Mouse (Mus musculus) kidney, adult 2 months (tissue): Measurements from ENCODE around the gene Cxcr5. TPM values are rescaled to one million over a fixed set of nuclear protein-coding genes. Genes with fewer than 3 reads are reported as not detected.

ENCODE experiments used
- DNase-seq: peaks from one replicate; pipeline ENCODE4 v3.0.0; 2021
- H3K27ac ChIP-seq: fragments of 200-500 bp; 2 replicates; pipeline ENCODE4 v1.5.1; 2012; ENCODE audit warnings: low read depth, low read length, control low read depth, inconsistent platforms; ENCODE audit not compliant: insufficient read depth
- H3K27me3 ChIP-seq: fragments of 200-500 bp; replicated peaks from 2 replicates; pipeline ENCODE4 v1.6.1; 2012; ENCODE audit warnings: mild to moderate bottlenecking, moderate library complexity, low read length, inconsistent platforms; ENCODE audit not compliant: control insufficient read depth, insufficient read depth
- H3K36me3 ChIP-seq: fragments of 200-500 bp; 2 replicates; pipeline ENCODE4 v1.6.1; 2012; ENCODE audit warnings: mild to moderate bottlenecking, moderate library complexity, low read length, inconsistent platforms; ENCODE audit not compliant: control insufficient read depth, insufficient read depth
- H3K4me1 ChIP-seq: fragments of 200-500 bp; 2 replicates; pipeline ENCODE4 v1.6.1; 2011; ENCODE audit warnings: low read length; ENCODE audit not compliant: control insufficient read depth, insufficient read depth
- H3K4me3 ChIP-seq: fragments of 200-500 bp; 2 replicates; pipeline ENCODE4 v1.5.1; 2011; ENCODE audit warnings: mild to moderate bottlenecking, low read depth, low read length, control low read depth; ENCODE audit not compliant: insufficient read depth
- CTCF ChIP-seq: fragments of 200-500 bp; conservative IDR thresholded peaks from 2 replicates; pipeline ENCODE4 v1.5.1; 2011; ENCODE audit warnings: low read depth, mild to moderate bottlenecking, control low read depth, low read length, moderate library complexity, mixed read lengths; ENCODE audit not compliant: insufficient read depth, insufficient read length
- POLR2A ChIP-seq: fragments of 200-500 bp; IDR thresholded peaks from one replicate; pipeline ENCODE4 v1.6.1; 2011; ENCODE audit warnings: low read depth, low read length, control low read depth
- WGBS: fragments of 180-500 bp; shearing (Covaris S2); methylation state at CpG from one replicate; pipeline ENCODE4 v1.1.7; 2018; 5-methylcytosine and 5-hydroxymethylcytosine counted together
- polyA plus RNA-seq: library from polyadenylated mRNA; depleted of rRNA; stranded (reverse); fragments of >200 nt; gene quantifications from 2 replicates; pipeline ENCODE4 v1.2.3, GENCODE M21; 2012

Cxcr5 gene
- polyA plus RNA-seq, 1 experiment: 4.0 TPM

- Histone ChIP-seq H3K4me1 (no peaks in the 10 kb centered on the region), H3K36me3 (no peaks in the 10 kb centered on the region), H3K27me3 (no peaks in the 10 kb centered on the region), H3K27ac (no peak overlapping the region), H3K4me3 (no peak overlapping the region)
- DNase-seq: peak; percentile 25
- TF ChIP-seq POLR2A (no peak), CTCF (no peak)
- WGBS: 72% methylated on average over 8 of the region's 8 CpGs
These were observed 9.5 kb downstream of the Cxcr5 start for GRCm38 (mm10) chr9:44552161-44552560.

- H3K4me3 ChIP-seq: no peak overlapping the region
- no peak overlapping the region for H3K27ac ChIP-seq
- DNase-seq: no peak
- H3K4me1 ChIP-seq: no peaks in the 10 kb centered on the region
- no peaks in the 10 kb centered on the region for H3K27me3 ChIP-seq
- TF ChIP-seq POLR2A (no peak), CTCF (no peak)
- WGBS: 81% methylated on average over 10 of the region's 10 CpGs
- no peaks in the 10 kb centered on the region for H3K36me3 ChIP-seq
These were observed 10.5 kb downstream of the Cxcr5 start for GRCm38 (mm10) chr9:44551138-44551537.

GRCm38 (mm10) chr9:44548412-44549152 lies 13.1 kb downstream of the Cxcr5 start:
- Histone ChIP-seq H3K4me3 (no peak overlapping the region), H3K27ac (no peak overlapping the region), H3K27me3 (no peaks in the 10 kb centered on the region), H3K4me1 (no peaks in the 10 kb centered on the region), H3K36me3 (no peaks in the 10 kb centered on the region)
- TF ChIP-seq CTCF (no peak), POLR2A (no peak)
- WGBS: 81% methylated on average over 8 of the region's 8 CpGs
- no peak for DNase-seq

GRCm38 (mm10) chr9:44544986-44545385 lies 16.7 kb downstream of the Cxcr5 start:
- H3K4me1 ChIP-seq: no peaks in the 10 kb centered on the region
- DNase-seq: no peak
- no peak overlapping the region for H3K4me3 ChIP-seq
- no peaks in the 10 kb centered on the region for H3K27me3 ChIP-seq
- no peaks in the 10 kb centered on the region for H3K36me3 ChIP-seq
- 92% methylated on average over 3 of the region's 3 CpGs for WGBS
- H3K27ac ChIP-seq: no peak overlapping the region
- TF ChIP-seq POLR2A: no peak

- no peaks in the 10 kb centered on the region for H3K27me3 ChIP-seq
- H3K4me1 ChIP-seq: no peaks in the 10 kb centered on the region
- no peak for DNase-seq
- no peak overlapping the region for H3K4me3 ChIP-seq
- H3K36me3 ChIP-seq: no peaks in the 10 kb centered on the region
- H3K27ac ChIP-seq: no peak overlapping the region
- no peak for TF ChIP-seq CTCF
- no peak for TF ChIP-seq POLR2A
- WGBS: 74% methylated on average over 4 of the region's 4 CpGs
These were observed 19.3 kb downstream of the Cxcr5 start for GRCm38 (mm10) chr9:44542364-44542763.

- DNase-seq: no peak
- H3K4me3 ChIP-seq: no peak overlapping the region
- TF ChIP-seq POLR2A: no peak
- TF ChIP-seq CTCF: no peak
- no peaks in the 10 kb centered on the region for H3K4me1 ChIP-seq
- H3K27ac ChIP-seq: no peak overlapping the region
- no peaks in the 10 kb centered on the region for H3K27me3 ChIP-seq
- WGBS: 79% methylated on average over 3 of the region's 3 CpGs
- no peaks in the 10 kb centered on the region for H3K36me3 ChIP-seq
These were observed 21.0 kb downstream of the Cxcr5 start for GRCm38 (mm10) chr9:44540676-44541075.

GRCm38 (mm10) chr9:44539816-44540421 lies 21.8 kb downstream of the Cxcr5 start:
- WGBS: 53% methylated on average over 2 of the region's 2 CpGs
- H3K27ac ChIP-seq: no peak overlapping the region
- DNase-seq: peak; percentile 45
- no peak overlapping the region for H3K4me3 ChIP-seq
- H3K4me1 ChIP-seq: no peaks in the 10 kb centered on the region
- no peaks in the 10 kb centered on the region for H3K36me3 ChIP-seq
- H3K27me3 ChIP-seq: no peaks in the 10 kb centered on the region
- TF ChIP-seq POLR2A (no peak), CTCF (no peak)
